Mouse (Mus musculus): ENCODE measurements around the gene Sostdc1. TPM values are rescaled to one million over a fixed set of nuclear protein-coding genes. Genes with fewer than 3 reads are reported as not detected.

Sostdc1 gene
- polyA plus RNA-seq, 1 experiment from 2014 or later: 69.4 TPM

Other genes starting within 250 kb of the Sostdc1 start
- gene Ankmy2, start 157.0 kb upstream of the Sostdc1 start, polyA plus RNA-seq (2015; fragmentation: Nextera tagmentation; extraction: Ambion mirVana): 33.2 and 33.9 TPM in 2 replicates
- gene Bzw2, start 156.1 kb upstream of the Sostdc1 start, polyA plus RNA-seq (2015; fragmentation: Nextera tagmentation; extraction: Ambion mirVana): 165 and 177 TPM in 2 replicates
- not detected in 2 replicates for gene Lrrc72, start 60.7 kb upstream of the Sostdc1 start, polyA plus RNA-seq (2015; fragmentation: Nextera tagmentation; extraction: Ambion mirVana)
- gene Ispd, start 67.3 kb downstream of the Sostdc1 start, polyA plus RNA-seq (2015; fragmentation: Nextera tagmentation; extraction: Ambion mirVana): 9.0 and 9.2 TPM in 2 replicates
- 2.0 and 2.2 TPM in 2 replicates for gene D630036H23Rik, start 68.0 kb downstream of the Sostdc1 start, polyA plus RNA-seq (2015; fragmentation: Nextera tagmentation; extraction: Ambion mirVana)